Mouse (Mus musculus) hindbrain, embryonic 15.5 days (tissue): ENCODE data around the gene Nid2. TPM values are rescaled to one million over a fixed set of nuclear protein-coding genes. Genes with fewer than 3 reads are reported as not detected.
A peak's percentile ranks its signal among the peaks of the same experiment; 100 is the strongest.

Experiments used
- ATAC-seq: fragments of 200-750 bp; cut with Nextera tagmentation; 2 replicates; pipeline ENCODE4 v1.8.0; 2017; ENCODE audit warnings: low read depth, moderate number of reproducible peaks, moderate TSS enrichment; ENCODE audit not compliant: low FRiP score
- H3K27ac ChIP-seq: fragments of 300-500 bp; sonication (generic); replicated peaks from 2 replicates; pipeline ENCODE4 v1.5.1; 2015; ENCODE audit warnings: mild to moderate bottlenecking, inconsistent platforms
- H3K27me3 ChIP-seq: fragments of 300-500 bp; sonication (generic); 2 replicates; pipeline ENCODE4 v1.6.1; 2015; ENCODE audit warnings: control low read depth, inconsistent platforms
- H3K36me3 ChIP-seq: fragments of 300-500 bp; sonication (generic); 2 replicates; pipeline ENCODE4 v1.6.1; 2015; ENCODE audit warnings: control low read depth, inconsistent platforms
- H3K4me1 ChIP-seq: fragments of 300-500 bp; sonication (generic); replicated peaks from 2 replicates; pipeline ENCODE4 v1.6.1; 2015; ENCODE audit warnings: control low read depth, inconsistent platforms
- H3K4me2 ChIP-seq: fragments of 300-500 bp; sonication (generic); 2 replicates; pipeline ENCODE4 v1.6.1; 2015; ENCODE audit warnings: moderate library complexity, mild to moderate bottlenecking, inconsistent platforms
- H3K4me3 ChIP-seq: fragments of 300-500 bp; sonication (generic); 2 replicates; pipeline ENCODE4 v1.5.1; 2015; ENCODE audit warnings: mild to moderate bottlenecking, inconsistent platforms
- H3K9ac ChIP-seq: fragments of 300-500 bp; sonication (generic); 2 replicates; pipeline ENCODE4 v1.6.1; 2015; ENCODE audit warnings: inconsistent platforms
- H3K9me3 ChIP-seq: fragments of 300-500 bp; sonication (generic); 2 replicates; pipeline ENCODE4 v1.6.1; 2016; ENCODE audit warnings: control low read depth, inconsistent platforms
- WGBS: fragments of 180-500 bp; shearing (Covaris S2); methylation state at CpG from one replicate; pipeline ENCODE4 v1.1.7; 2015; 5-methylcytosine and 5-hydroxymethylcytosine counted together
- polyA plus RNA-seq: library from polyadenylated mRNA; unstranded; fragments of >200 nt; fragmentation: Nextera tagmentation; extraction: Ambion mirVana; gene quantifications from 2 replicates; pipeline ENCODE4 v1.2.1, GENCODE M21; 2015

The Nid2 gene
- polyA plus RNA-seq, 1 experiment from 2014 or later, result 45.7 TPM

GRCm38 (mm10) chr14:19746731-19747130 lies 4.3 kb upstream of the Nid2 start:
- H3K4me1 ChIP-seq, result peaks cover 14% of the 10 kb centered on the region
- no peaks in the 10 kb centered on the region for H3K36me3 ChIP-seq
- H3K4me3 ChIP-seq, result no peak overlapping the region
- H3K9ac ChIP-seq, result no peak overlapping the region
- 91% methylated on average over 2 of the region's 2 CpGs for WGBS
- no peak overlapping the region for H3K4me2 ChIP-seq
- no peak for ATAC-seq
- H3K27me3 ChIP-seq, result peaks cover 7% of the 10 kb centered on the region
- H3K27ac ChIP-seq, result no peak overlapping the region
- no peaks in the 10 kb centered on the region for H3K9me3 ChIP-seq

- Histone ChIP-seq H3K4me2 (no peak overlapping the region), H3K9ac (no peak overlapping the region), H3K4me3 (no peak overlapping the region), H3K27me3 (peaks cover 14% of the 10 kb centered on the region), H3K4me1 (peaks cover 24% of the 10 kb centered on the region), H3K9me3 (no peaks in the 10 kb centered on the region), H3K27ac (no peak overlapping the region), H3K36me3 (no peaks in the 10 kb centered on the region)
- ATAC-seq, result no peak
- WGBS, result 35% methylated on average over 2 of the region's 2 CpGs
Measured at GRCm38 (mm10) chr14:19749743-19750142, 1.3 kb upstream of the Nid2 start.

GRCm38 (mm10) chr14:19750411-19751024 lies 547 bp upstream of the Nid2 start:
- Histone ChIP-seq H3K27ac (peak overlapping the region; percentile 46; the same call in 1 of the 2 replicates), H3K9ac (no peak overlapping the region), H3K4me2 (peak overlapping the region; percentile 93), H3K27me3 (peaks cover 14% of the 10 kb centered on the region), H3K9me3 (no peaks in the 10 kb centered on the region), H3K4me1 (peaks cover 24% of the 10 kb centered on the region), H3K4me3 (peak overlapping the region; percentile 55), H3K36me3 (no peaks in the 10 kb centered on the region)
- WGBS, result under 1% methylated on average over 26 of the region's 26 CpGs
- peak; percentile 21; the same call in 1 of the 2 replicates for ATAC-seq

GRCm38 (mm10) chr14:19752276-19752675 lies 1.2 kb downstream of the Nid2 start:
- H3K9ac ChIP-seq, result no peak overlapping the region
- peaks cover 14% of the 10 kb centered on the region for H3K27me3 ChIP-seq
- H3K4me2 ChIP-seq, result peak overlapping the region; percentile 93
- peak overlapping the region; percentile 55 for H3K4me3 ChIP-seq
- peaks cover 24% of the 10 kb centered on the region for H3K4me1 ChIP-seq
- no peaks in the 10 kb centered on the region for H3K9me3 ChIP-seq
- H3K36me3 ChIP-seq, result no peaks in the 10 kb centered on the region
- H3K27ac ChIP-seq, result no peak overlapping the region
- WGBS, result 5% methylated on average over 21 of the region's 21 CpGs
- ATAC-seq, result no peak

- H3K4me3 ChIP-seq, result no peak overlapping the region
- ATAC-seq, result no peak
- no peaks in the 10 kb centered on the region for H3K27me3 ChIP-seq
- no peak overlapping the region for H3K9ac ChIP-seq
- H3K4me1 ChIP-seq, result peaks cover 6% of the 10 kb centered on the region; the same call in 1 of the 2 replicates
- 94% methylated on average over 10 of the region's 10 CpGs for WGBS
- H3K27ac ChIP-seq, result no peak overlapping the region
- H3K9me3 ChIP-seq, result no peaks in the 10 kb centered on the region
- no peak overlapping the region for H3K4me2 ChIP-seq
- H3K36me3 ChIP-seq, result no peaks in the 10 kb centered on the region
Measured at GRCm38 (mm10) chr14:19759277-19760193, 8.5 kb downstream of the Nid2 start.

- 18% methylated on average over 7 of the region's 7 CpGs for WGBS
- no peak overlapping the region for H3K4me3 ChIP-seq
- no peaks in the 10 kb centered on the region for H3K9me3 ChIP-seq
- H3K27ac ChIP-seq, result no peak overlapping the region
- peaks cover 6% of the 10 kb centered on the region; the same call in 1 of the 2 replicates for H3K4me1 ChIP-seq
- H3K9ac ChIP-seq, result no peak overlapping the region
- H3K4me2 ChIP-seq, result no peak overlapping the region
- H3K36me3 ChIP-seq, result no peaks in the 10 kb centered on the region
- no peak for ATAC-seq
- no peaks in the 10 kb centered on the region for H3K27me3 ChIP-seq
Measured at GRCm38 (mm10) chr14:19760721-19761120, 9.7 kb downstream of the Nid2 start.

- H3K27me3 ChIP-seq, result no peaks in the 10 kb centered on the region
- H3K9ac ChIP-seq, result no peak overlapping the region
- H3K4me2 ChIP-seq, result no peak overlapping the region
- no peak for ATAC-seq
- H3K4me3 ChIP-seq, result no peak overlapping the region
- H3K9me3 ChIP-seq, result no peaks in the 10 kb centered on the region
- no peaks in the 10 kb centered on the region for H3K36me3 ChIP-seq
- 70% methylated on average over 4 of the region's 4 CpGs for WGBS
- H3K27ac ChIP-seq, result no peak overlapping the region
- peaks cover 6% of the 10 kb centered on the region; the same call in 1 of the 2 replicates for H3K4me1 ChIP-seq
Measured at GRCm38 (mm10) chr14:19762014-19762413, 10.9 kb downstream of the Nid2 start.

- ATAC-seq, result no peak
- peak overlapping the region; percentile 40; the same call in 1 of the 2 replicates for H3K27ac ChIP-seq
- WGBS, result 44% methylated on average over 8 of the region's 8 CpGs
Measured at GRCm38 (mm10) chr14:19763527-19763926, 12.5 kb downstream of the Nid2 start.

GRCm38 (mm10) chr14:19764331-19764730 lies 13.3 kb downstream of the Nid2 start:
- no peak overlapping the region for H3K9ac ChIP-seq
- no peaks in the 10 kb centered on the region for H3K27me3 ChIP-seq
- WGBS, result 68% methylated on average over 8 of the region's 8 CpGs
- no peak for ATAC-seq
- H3K4me3 ChIP-seq, result no peak overlapping the region
- peaks cover 6% of the 10 kb centered on the region; the same call in 1 of the 2 replicates for H3K4me1 ChIP-seq
- H3K36me3 ChIP-seq, result no peaks in the 10 kb centered on the region
- no peak overlapping the region for H3K4me2 ChIP-seq
- H3K9me3 ChIP-seq, result no peaks in the 10 kb centered on the region
- no peak overlapping the region for H3K27ac ChIP-seq

More at GRCm38 (mm10) chr14:19763527-19763926, 12.5 kb downstream of the Nid2 start:
- Histone ChIP-seq H3K9me3 (no peaks in the 10 kb centered on the region), H3K4me1 (peaks cover 6% of the 10 kb centered on the region; the same call in 1 of the 2 replicates), H3K9ac (no peak overlapping the region), H3K4me3 (no peak overlapping the region), H3K4me2 (no peak overlapping the region), H3K36me3 (no peaks in the 10 kb centered on the region), H3K27me3 (no peaks in the 10 kb centered on the region)

- Histone ChIP-seq H3K9ac (no peak overlapping the region), H3K27ac (no peak overlapping the region), H3K36me3 (no peaks in the 10 kb centered on the region), H3K4me2 (no peak overlapping the region), H3K27me3 (no peaks in the 10 kb centered on the region), H3K9me3 (no peaks in the 10 kb centered on the region), H3K4me1 (peaks cover 6% of the 10 kb centered on the region; the same call in 1 of the 2 replicates), H3K4me3 (no peak overlapping the region)
- ATAC-seq, result no peak
- WGBS, result 65% methylated on average over 9 of the region's 9 CpGs
Measured at GRCm38 (mm10) chr14:19765539-19766379, 14.7 kb downstream of the Nid2 start.

- H3K4me1 ChIP-seq, result peaks cover 6% of the 10 kb centered on the region; the same call in 1 of the 2 replicates
- no peak overlapping the region for H3K9ac ChIP-seq
- 39% methylated on average over 1 of the region's 1 CpGs for WGBS
- H3K9me3 ChIP-seq, result no peaks in the 10 kb centered on the region
- H3K4me2 ChIP-seq, result no peak overlapping the region
- no peak overlapping the region for H3K4me3 ChIP-seq
- no peaks in the 10 kb centered on the region for H3K36me3 ChIP-seq
- H3K27ac ChIP-seq, result no peak overlapping the region
- no peak for ATAC-seq
- H3K27me3 ChIP-seq, result no peaks in the 10 kb centered on the region
Measured at GRCm38 (mm10) chr14:19766380-19766649, 15.2 kb downstream of the Nid2 start.
